Mouse (Mus musculus): ENCODE measurements around the gene Olfr142. TPM values are rescaled to one million over a fixed set of nuclear protein-coding genes. Genes with fewer than 3 reads are reported as not detected.

The Olfr142 gene
- not detected in 2 replicates for polyA plus RNA-seq (2015; fragmentation: Nextera tagmentation; extraction: Ambion mirVana)

GRCm38 (mm10) chr2:90257492-90257891 is at the start of gene Olfr142:
Gene Olfr142, minus strand, starts transcription at chr2:90257592.

GRCm38 (mm10) chr2:90292741-90293140 is 35.3 kb upstream of the Olfr142 start, which contains the start of gene Olfr1272:
Gene Olfr1272, minus strand, starts transcription at chr2:90292841.

GRCm38 (mm10) chr2:90270932-90271331 is 13.5 kb upstream of the Olfr142 start, which contains the start of gene Olfr1271:
Gene Olfr1271, minus strand, starts transcription at chr2:90271032.

GRCm38 (mm10) chr2:90224393-90224792 is 33.0 kb downstream of the Olfr142 start, which contains the start of gene Olfr1506:
Gene Olfr1506, minus strand, starts transcription at chr2:90224493.

Other genes with a start within 250 kb of the Olfr142 start
- gene Olfr1263, start 245.5 kb downstream of the Olfr142 start, polyA plus RNA-seq (2015; fragmentation: Nextera tagmentation; extraction: Ambion mirVana) = not detected in 2 replicates
- gene Olfr1264, start 232.0 kb downstream of the Olfr142 start, polyA plus RNA-seq (2015; fragmentation: Nextera tagmentation; extraction: Ambion mirVana) = not detected in 2 replicates
- gene Olfr1265, start 222.3 kb downstream of the Olfr142 start, polyA plus RNA-seq (2015; fragmentation: Nextera tagmentation; extraction: Ambion mirVana) = not detected in 2 replicates
- not detected in 2 replicates for gene Olfr140, start 194.0 kb downstream of the Olfr142 start, polyA plus RNA-seq (2015; fragmentation: Nextera tagmentation; extraction: Ambion mirVana)
- not detected in 2 replicates for gene Olfr1269, start 136.2 kb downstream of the Olfr142 start, polyA plus RNA-seq (2015; fragmentation: Nextera tagmentation; extraction: Ambion mirVana)
- not detected in 2 replicates for gene Olfr32, start 115.3 kb downstream of the Olfr142 start, polyA plus RNA-seq (2015; fragmentation: Nextera tagmentation; extraction: Ambion mirVana)
- not detected in 2 replicates for gene Olfr1270, start 104.5 kb downstream of the Olfr142 start, polyA plus RNA-seq (2015; fragmentation: Nextera tagmentation; extraction: Ambion mirVana)
- gene Olfr1506, start 33.1 kb downstream of the Olfr142 start, polyA plus RNA-seq (2015; fragmentation: Nextera tagmentation; extraction: Ambion mirVana) = not detected in 2 replicates
- gene Olfr1271, start 13.4 kb upstream of the Olfr142 start, polyA plus RNA-seq (2015; fragmentation: Nextera tagmentation; extraction: Ambion mirVana) = not detected in 2 replicates
- gene Olfr1272, start 35.2 kb upstream of the Olfr142 start, polyA plus RNA-seq (2015; fragmentation: Nextera tagmentation; extraction: Ambion mirVana) = not detected in 2 replicates
- 0.06 TPM in 1 of 2 replicates, not detected in the other for gene Gm13769, start 64.6 kb upstream of the Olfr142 start, polyA plus RNA-seq (2015; fragmentation: Nextera tagmentation; extraction: Ambion mirVana)
- gene Olfr1274-ps, start 141.1 kb upstream of the Olfr142 start, polyA plus RNA-seq (2015; fragmentation: Nextera tagmentation; extraction: Ambion mirVana) = not detected in 2 replicates